Mouse (Mus musculus): ENCODE measurements at regions not wholly inside any gene's neighbourhood (a gene's known extent, or its start where the extent isn't known, plus 50 kb on each side); places are given as distances from the start of the nearest gene placed in this dataset.

DNA sequence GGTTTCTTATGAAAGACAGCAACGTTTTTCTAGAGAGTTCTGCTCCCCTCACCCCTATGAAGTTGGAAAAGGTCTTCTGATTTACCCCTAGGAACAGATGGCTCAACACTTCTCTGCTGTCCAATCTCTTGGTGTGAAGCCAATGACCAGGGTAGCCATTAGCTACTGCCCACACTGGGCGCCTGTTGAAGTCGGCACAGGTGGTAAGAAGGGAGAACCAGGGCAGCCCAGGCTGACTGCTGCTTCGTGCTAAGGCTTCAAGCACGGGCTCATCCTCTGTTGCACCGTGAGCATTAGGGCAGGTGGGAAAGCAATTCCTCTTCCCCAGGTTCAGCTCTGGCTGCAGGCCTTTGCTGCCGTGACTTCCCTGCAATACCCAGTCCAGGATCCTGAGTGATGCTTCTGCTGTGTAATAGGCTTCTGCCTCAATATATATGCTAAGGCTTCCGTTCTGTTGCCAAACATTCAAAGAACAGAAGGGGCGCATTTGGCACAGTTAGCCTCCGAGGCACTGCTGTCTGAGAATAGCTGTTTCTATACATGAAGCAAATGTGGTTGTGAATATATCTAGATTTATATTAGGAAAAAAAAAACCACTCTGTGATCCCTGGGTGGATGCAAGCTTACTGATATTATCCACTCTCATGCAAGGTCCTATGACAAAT lies 76.4 kb upstream of the Atp5g3 start:
- no peak for DNase-seq (ENCODE audit: low spot score in 2 of 2)

DNA sequence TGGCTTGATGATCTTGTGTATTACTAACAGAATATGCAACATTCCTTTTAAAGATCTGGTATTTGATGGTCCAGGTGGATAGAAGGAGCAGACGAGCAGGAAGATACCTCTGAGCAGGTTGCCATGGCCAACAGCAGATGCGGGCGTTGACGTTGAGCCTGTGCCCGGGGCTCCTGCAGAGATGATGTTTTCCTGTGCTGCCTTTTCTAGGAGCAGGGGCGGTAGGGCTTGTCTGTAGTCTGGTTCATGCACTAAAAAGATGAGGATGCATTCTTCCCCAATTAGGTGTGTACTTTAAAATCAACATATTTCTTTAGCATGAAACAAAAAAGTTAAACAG lies 74.8 kb upstream of the Atp5g3 start:
- no peak for DNase-seq (ENCODE audit: low spot score in 2 of 2)

DNA sequence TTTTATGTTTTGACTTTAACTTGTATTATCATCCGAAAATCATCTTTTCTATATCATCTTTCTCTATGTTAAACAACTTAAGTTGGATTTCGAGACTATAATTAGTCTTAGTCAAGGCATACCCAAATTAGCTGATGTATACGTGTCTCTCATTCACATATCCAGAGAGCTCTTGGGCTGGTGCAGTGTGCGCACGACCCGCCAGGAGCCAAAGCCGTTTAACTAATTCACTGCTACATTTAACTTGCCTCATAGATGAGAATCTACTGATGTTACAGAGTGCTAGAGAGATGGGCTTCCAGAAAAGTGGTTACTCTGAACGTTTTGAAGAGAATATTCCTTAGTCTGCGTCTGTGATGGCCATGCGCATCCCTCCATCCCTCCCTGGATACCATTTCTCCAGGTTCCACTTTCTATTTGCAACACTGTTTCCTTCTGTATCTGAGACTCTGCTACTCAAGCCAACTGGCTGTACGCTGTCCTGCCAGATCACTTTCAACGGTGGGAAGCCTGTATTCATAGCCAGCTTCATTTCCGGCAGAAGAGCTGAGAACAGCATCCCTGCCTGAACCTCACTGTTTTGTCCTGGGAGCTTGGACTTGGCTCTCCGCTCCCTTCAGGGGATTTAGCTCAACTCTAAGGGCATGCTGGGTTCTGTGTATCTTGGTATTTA lies 74.2 kb upstream of the Atp5g3 start:
- no peak for DNase-seq (ENCODE audit: low spot score in 2 of 2)

DNA sequence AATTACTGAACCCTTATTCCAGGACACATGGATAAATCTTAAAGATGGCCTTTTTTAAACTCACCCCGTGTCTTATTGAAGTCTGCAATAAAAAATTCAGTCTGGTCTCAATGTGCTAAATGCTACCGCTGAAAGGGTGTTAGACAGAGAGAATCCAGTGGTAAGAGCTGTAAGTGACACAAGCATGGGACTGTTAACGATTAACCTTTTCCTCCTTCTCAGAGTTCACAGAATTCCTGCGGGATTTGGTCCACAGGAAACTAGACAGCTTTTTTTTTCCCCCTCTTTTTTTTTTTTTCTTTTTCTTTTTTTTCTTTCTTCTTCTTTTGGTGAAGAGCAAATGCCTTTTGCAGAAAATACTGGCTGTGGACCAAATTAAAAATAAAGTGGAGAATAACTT lies 72.0 kb upstream of the Atp5g3 start:
- no peak for DNase-seq (ENCODE audit: low spot score in 2 of 2)

DNA sequence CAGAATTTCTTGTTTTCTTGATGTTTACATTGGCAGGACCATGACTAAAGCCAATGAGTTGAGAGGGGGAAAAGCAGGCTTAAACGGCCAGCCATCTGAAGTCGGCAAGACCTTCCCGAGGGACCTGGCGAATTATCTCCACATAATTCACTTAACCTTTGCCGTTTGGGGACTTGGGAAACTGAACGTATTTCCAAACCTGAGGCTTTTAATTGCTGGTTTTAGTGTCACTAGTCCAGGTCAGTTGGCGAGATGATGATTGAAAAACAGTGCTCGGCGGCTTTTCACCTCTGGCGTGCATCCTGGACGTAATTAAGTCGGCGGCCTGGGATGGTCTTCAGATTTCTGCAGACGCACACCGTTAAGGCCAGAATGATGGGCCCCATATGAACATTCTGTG lies 66.9 kb upstream of the Atp5g3 start:
- no peak for DNase-seq (ENCODE audit: low spot score in 2 of 2)

DNA sequence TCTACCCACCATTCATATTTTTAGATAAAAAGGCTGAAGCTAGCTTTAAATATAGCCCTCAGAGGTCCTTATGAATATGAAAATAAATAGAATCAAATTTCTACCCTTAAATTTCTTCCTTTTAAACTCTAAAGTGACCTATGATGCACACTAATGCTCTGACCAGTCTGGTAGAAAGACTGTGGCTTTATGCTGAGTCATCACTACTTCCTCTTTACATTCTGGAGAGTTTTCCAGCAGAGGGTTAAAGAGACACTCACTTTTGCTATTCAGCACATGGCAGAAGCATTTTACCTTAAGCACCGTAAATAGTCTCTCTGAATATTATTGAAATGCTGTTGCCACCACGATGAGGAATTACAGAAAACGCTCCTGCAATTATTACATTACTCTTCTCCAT lies 62.6 kb upstream of the Atp5g3 start:
- no peak for DNase-seq (ENCODE audit: low spot score in 2 of 2)

DNA sequence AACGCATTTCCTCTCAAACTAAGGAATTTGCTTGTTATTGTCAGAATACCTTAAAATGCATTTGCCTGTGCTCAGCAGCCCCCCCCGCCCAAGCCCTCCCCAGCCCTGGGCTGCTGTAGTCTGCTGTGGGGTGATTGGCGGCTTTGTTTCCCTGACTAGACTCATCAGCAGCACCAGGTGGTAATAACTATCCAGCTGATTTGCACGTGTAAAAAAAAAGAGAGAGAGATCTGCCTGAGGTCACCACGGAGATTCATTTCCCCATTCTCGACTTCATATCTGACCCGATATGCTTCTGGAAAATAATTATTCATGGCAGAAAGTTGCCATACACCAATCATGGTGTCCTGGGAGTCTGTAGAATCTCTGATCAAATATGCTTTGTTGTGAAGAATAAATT lies 56.5 kb upstream of the Atp5g3 start:
- no peak for DNase-seq (ENCODE audit: low spot score in 2 of 2)

DNA sequence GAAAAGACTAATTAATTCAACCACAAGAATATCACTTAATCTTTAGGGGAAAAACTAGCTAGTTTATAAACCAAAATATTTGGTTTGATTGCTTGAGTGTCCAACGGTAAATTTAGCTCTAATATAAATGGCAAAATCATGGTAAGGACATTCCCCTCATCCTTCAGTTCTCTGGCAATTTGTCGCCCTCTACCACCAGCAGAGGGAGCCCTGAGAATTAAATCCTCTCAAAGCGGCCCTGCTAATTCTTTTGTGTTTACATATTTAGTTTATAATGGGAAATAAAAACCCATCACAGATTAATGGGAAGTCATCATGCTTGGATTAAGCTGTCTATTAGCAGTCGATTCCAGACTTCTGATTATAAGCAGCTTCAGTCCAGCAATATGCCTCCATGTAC lies 54.5 kb upstream of the Atp5g3 start:
- DNase-seq (ENCODE audit: low spot score in 2 of 2) = peak in 1 of 2 experiments; percentile 17
